Mouse (Mus musculus) stomach, embryonic 16.5 days (tissue): Measurements from ENCODE around the gene Thsd7b. TPM values are rescaled to one million over a fixed set of nuclear protein-coding genes. Genes with fewer than 3 reads are reported as not detected.

Experiments used
- ATAC-seq: fragments of 200-750 bp; cut with Nextera tagmentation; 2 replicates; pipeline ENCODE4 v1.8.0; 2017; ENCODE audit warnings: moderate number of reproducible peaks, moderate TSS enrichment; ENCODE audit not compliant: insufficient read depth, low FRiP score
- H3K27ac ChIP-seq: fragments of 300-500 bp; sonication (generic); 2 replicates; pipeline ENCODE4 v1.5.1; 2014; ENCODE audit warnings: low read length
- H3K27me3 ChIP-seq: fragments of 300-500 bp; sonication (generic); 2 replicates; pipeline ENCODE4 v1.6.1; 2014; ENCODE audit warnings: low read length, control low read depth, mixed read lengths; ENCODE audit not compliant: control insufficient read depth, insufficient read depth
- H3K36me3 ChIP-seq: fragments of 300-500 bp; sonication (generic); 2 replicates; pipeline ENCODE4 v1.6.1; 2014; ENCODE audit warnings: low read length; ENCODE audit not compliant: control insufficient read depth, insufficient read depth
- H3K4me1 ChIP-seq: fragments of 300-500 bp; sonication (generic); 2 replicates; pipeline ENCODE4 v1.6.1; 2014; ENCODE audit warnings: low read length, control low read depth, mixed read lengths; ENCODE audit not compliant: control insufficient read depth, insufficient read depth
- H3K4me2 ChIP-seq: fragments of 300-500 bp; sonication (generic); 2 replicates; pipeline ENCODE4 v1.6.1; 2014; ENCODE audit warnings: low read depth, low read length, mixed read lengths
- H3K4me3 ChIP-seq: fragments of 300-500 bp; sonication (generic); replicated peaks from 2 replicates; pipeline ENCODE4 v1.5.1; 2014; ENCODE audit warnings: mild to moderate bottlenecking, low read length
- H3K9ac ChIP-seq: fragments of 300-500 bp; sonication (generic); 2 replicates; pipeline ENCODE4 v1.6.1; 2014; ENCODE audit warnings: low read length
- H3K9me3 ChIP-seq: fragments of 300-500 bp; sonication (generic); replicated peaks from 2 replicates; pipeline ENCODE4 v1.6.1; 2016; ENCODE audit warnings: low read length, control low read depth; ENCODE audit not compliant: control insufficient read depth
- WGBS: fragments of 180-500 bp; shearing (Covaris S2); extraction: QIAGEN DNeasy Blood & Tissue Kit; methylation state at CpG from one replicate; pipeline ENCODE4 v1.1.7; 2014; 5-methylcytosine and 5-hydroxymethylcytosine counted together
- polyA plus RNA-seq: library from polyadenylated mRNA; unstranded; fragments of >200 nt; fragmentation: Nextera tagmentation; extraction: Ambion mirVana; gene quantifications from 2 replicates; pipeline ENCODE4 v1.2.1, GENCODE M21; 2015

Gene Thsd7b
- polyA plus RNA-seq, 1 experiment from 2014 or later, result 1.6 TPM

DNA sequence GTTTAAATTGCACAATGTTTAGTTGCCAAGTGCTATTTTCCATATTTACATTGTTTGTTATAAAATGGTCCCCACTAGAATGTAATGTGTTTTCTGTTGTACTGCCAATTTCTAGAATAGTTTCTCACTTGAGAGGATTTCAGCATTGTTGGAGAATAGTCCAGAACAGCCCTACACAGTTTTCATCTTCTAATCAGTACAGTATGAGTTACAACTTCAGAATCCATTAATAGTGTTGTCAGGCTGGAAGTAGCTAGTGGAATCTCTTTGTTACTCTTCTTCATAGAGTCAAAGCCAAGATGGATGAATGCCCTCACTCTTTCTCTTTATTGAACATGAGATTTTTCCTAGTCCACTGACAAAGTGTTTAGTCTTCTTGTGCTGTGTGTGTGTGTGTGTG lies 525.4 kb downstream of the Thsd7b start:
- Histone ChIP-seq H3K27me3 (no peaks in the 10 kb centered on the region), H3K9ac (no peak overlapping the region), H3K27ac (no peak overlapping the region), H3K9me3 (no peaks in the 10 kb centered on the region; the same call in 1 of the 2 replicates), H3K4me1 (no peaks in the 10 kb centered on the region), H3K4me2 (no peak overlapping the region), H3K4me3 (no peak overlapping the region), H3K36me3 (no peaks in the 10 kb centered on the region)
- ATAC-seq, result no peak

DNA sequence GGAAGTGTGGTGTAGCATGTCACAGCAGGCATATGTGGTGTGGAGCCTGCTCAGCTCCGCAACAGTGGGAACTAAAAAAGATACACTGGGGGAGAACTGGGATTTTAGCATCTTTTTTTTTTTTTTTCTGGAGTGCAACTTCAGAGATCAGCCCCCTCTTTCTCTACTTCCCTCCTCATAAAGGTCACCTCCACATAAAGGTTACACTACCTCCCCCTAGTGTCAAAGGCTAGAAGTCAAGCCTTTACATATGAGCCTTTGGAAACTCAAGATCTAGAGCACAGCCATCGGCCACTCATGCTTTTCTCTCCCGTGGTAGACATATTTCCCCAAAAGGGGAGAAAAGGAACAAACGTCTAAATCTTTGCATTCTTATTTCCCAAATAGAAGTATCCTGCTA lies 553.8 kb downstream of the Thsd7b start:
- Histone ChIP-seq H3K9ac (no peak overlapping the region), H3K36me3 (no peaks in the 10 kb centered on the region), H3K27ac (no peak overlapping the region), H3K4me1 (no peaks in the 10 kb centered on the region), H3K4me2 (no peak overlapping the region), H3K27me3 (no peaks in the 10 kb centered on the region), H3K4me3 (no peak overlapping the region), H3K9me3 (no peaks in the 10 kb centered on the region)
- no peak for ATAC-seq
- WGBS, result 76% methylated on average over 4 of the region's 4 CpGs

DNA sequence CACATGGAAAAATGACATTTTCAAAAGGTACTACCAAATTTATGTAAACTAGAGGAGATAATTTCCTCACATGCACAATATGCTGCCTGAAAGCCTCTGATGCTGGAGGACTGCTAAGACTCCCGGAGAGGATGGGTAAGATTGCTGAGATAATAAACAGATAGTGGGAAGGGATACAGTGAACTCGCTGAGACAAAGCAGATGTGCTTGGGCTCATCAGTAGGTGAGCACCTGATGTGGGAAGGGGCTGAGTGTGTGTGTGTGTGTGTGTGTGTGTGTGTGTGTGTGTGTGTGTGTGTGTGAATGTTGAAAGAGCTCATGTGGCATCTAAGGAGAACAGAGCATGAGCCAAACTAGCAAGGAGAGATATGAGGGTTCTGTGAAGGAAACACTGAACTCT lies 564.2 kb downstream of the Thsd7b start:
- Histone ChIP-seq H3K4me3 (no peak overlapping the region), H3K4me1 (peaks cover 3% of the 10 kb centered on the region; the same call in 1 of the 2 replicates), H3K9me3 (no peaks in the 10 kb centered on the region), H3K36me3 (no peaks in the 10 kb centered on the region), H3K27me3 (no peaks in the 10 kb centered on the region), H3K4me2 (no peak overlapping the region), H3K27ac (no peak overlapping the region), H3K9ac (no peak overlapping the region)
- ATAC-seq, result no peak
- WGBS, result 48% methylated on average over 2 of the region's 2 CpGs

DNA sequence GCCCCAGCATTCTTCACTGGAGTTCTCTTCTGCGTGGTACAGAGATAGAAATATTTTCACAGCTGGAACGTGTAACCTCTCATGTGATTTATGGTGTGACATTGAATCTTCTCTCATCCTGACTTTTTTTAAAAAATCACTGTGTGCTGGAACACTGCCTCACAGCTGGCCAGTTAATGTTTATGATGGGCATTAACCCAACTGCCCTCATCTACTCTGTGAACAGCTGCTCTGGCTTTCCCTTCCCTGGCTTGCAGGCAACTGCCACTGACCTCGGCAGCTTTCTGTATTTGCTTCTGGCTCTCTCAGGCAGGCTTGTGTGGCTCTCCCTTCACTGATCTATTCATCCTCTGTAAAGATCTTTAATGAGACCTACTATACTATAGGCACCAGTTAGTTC lies 564.7 kb downstream of the Thsd7b start:
- H3K4me1 ChIP-seq, result peaks cover 3% of the 10 kb centered on the region; the same call in 1 of the 2 replicates
- WGBS, result 21% methylated on average over 3 of the region's 3 CpGs
- no peak; the same call in 1 of the 2 replicates for ATAC-seq

DNA sequence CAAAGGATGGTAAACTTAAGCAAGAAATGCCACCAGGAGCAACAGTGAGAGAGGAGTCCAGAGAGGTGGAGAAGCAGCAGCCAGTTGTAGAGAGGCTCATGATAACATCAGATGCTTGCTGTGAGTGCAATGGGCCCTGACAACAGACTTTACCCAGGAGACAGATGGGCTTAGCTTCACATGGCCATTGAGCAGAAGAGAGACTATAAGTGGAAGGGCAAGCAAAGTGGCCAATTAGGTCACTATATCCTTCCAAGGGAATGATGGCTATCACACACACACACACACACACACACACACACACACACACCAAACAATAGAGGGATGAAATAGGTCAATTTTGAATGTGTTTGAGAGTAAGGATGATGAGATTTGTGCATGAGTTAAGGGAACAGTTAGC lies 565.4 kb downstream of the Thsd7b start:
- H3K27ac ChIP-seq, result no peak overlapping the region
- H3K27me3 ChIP-seq, result no peaks in the 10 kb centered on the region
- no peak overlapping the region for H3K4me2 ChIP-seq
- H3K36me3 ChIP-seq, result no peaks in the 10 kb centered on the region
- ATAC-seq, result no peak
- no peaks in the 10 kb centered on the region for H3K9me3 ChIP-seq
- H3K9ac ChIP-seq, result no peak overlapping the region
- no peak overlapping the region for H3K4me3 ChIP-seq
- H3K4me1 ChIP-seq, result peaks cover 3% of the 10 kb centered on the region; the same call in 1 of the 2 replicates

More for the DNA sequence above, 564.7 kb downstream of the Thsd7b start:
- Histone ChIP-seq H3K4me2 (no peak overlapping the region), H3K36me3 (no peaks in the 10 kb centered on the region), H3K9me3 (no peaks in the 10 kb centered on the region), H3K27me3 (no peaks in the 10 kb centered on the region), H3K4me3 (no peak overlapping the region), H3K9ac (no peak overlapping the region), H3K27ac (no peak overlapping the region)

DNA sequence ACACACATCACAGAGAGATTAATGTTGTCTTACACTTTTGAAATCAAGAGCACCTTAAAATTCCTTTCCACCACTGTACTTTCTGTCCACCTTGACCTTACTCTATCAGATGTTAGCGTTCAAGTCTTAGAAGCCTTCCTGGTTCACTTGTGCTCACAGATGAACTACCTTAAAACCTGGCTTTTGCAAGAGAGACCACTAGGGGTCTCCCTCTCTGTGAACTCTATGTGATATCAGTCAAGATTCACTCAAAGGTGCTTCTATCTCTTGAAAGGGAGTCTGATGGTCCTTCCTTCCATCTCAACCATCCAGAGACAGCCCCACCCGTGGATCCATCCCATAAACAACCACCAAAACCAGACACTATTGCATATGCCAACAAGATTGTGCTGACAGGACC lies 570.3 kb downstream of the Thsd7b start:
- no peaks in the 10 kb centered on the region for H3K27me3 ChIP-seq
- no peaks in the 10 kb centered on the region for H3K36me3 ChIP-seq
- 45% methylated on average over 2 of the region's 2 CpGs for WGBS
- peaks cover 1% of the 10 kb centered on the region; the same call in 1 of the 2 replicates for H3K4me1 ChIP-seq
- ATAC-seq, result no peak
- no peaks in the 10 kb centered on the region for H3K9me3 ChIP-seq
- H3K27ac ChIP-seq, result no peak overlapping the region
- no peak overlapping the region for H3K4me2 ChIP-seq
- no peak overlapping the region for H3K9ac ChIP-seq
- no peak overlapping the region for H3K4me3 ChIP-seq

DNA sequence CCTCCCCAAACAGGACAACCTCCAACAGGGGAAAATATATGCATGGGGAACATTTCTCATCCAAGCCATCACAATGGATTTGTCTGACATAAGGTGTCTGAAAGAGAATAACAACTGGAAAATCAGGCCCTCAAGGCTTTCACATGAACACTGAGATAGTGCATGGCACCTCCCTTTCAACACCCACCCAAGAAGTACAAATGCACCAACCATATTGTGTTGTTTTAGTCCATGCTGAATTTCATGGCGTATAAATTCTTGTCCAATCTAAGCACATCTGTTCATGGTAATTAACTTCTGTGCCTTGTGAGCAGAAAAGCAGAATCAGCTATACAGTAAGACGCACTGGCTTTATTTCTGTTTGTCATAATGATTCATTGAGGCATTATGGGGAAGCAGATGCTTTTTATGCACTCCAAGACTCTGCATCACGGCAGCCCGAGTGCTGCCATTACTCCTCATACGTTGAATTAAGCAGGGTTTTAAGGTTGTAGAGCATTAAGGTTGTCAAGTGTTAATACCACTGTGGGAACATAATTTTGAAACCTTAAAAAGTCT lies 577.0 kb downstream of the Thsd7b start:
- no peaks in the 10 kb centered on the region for H3K36me3 ChIP-seq
- H3K9me3 ChIP-seq, result no peaks in the 10 kb centered on the region
- no peak overlapping the region for H3K27ac ChIP-seq
- no peaks in the 10 kb centered on the region for H3K4me1 ChIP-seq
- H3K9ac ChIP-seq, result no peak overlapping the region
- no peaks in the 10 kb centered on the region for H3K27me3 ChIP-seq
- no peak for ATAC-seq
- H3K4me3 ChIP-seq, result no peak overlapping the region
- H3K4me2 ChIP-seq, result no peak overlapping the region
- WGBS, result 55% methylated on average over 5 of the region's 5 CpGs

DNA sequence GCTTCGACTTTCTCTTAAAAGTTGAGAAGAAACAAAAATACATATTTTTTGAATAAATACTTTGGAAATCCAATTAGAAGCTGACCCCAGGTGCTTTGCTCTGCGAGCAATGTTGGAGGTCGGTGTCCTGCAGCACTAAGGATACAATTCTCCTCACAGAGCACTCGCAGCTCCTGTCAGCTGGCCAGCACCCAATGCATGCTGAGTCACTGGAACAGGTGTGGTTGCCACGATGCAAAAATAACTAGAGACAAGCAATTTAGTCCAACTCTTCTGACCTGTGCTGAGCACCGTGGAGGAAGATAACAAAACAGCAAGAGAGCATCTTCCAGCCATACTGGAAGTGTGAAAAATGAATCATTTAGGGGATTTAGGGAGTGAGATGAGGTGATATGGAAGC lies 594.6 kb downstream of the Thsd7b start:
- WGBS, result 65% methylated on average over 6 of the region's 6 CpGs
- Histone ChIP-seq H3K4me2 (no peak overlapping the region), H3K4me1 (no peaks in the 10 kb centered on the region), H3K27me3 (no peaks in the 10 kb centered on the region), H3K36me3 (no peaks in the 10 kb centered on the region), H3K27ac (no peak overlapping the region), H3K4me3 (no peak overlapping the region), H3K9ac (no peak overlapping the region), H3K9me3 (no peaks in the 10 kb centered on the region)
- ATAC-seq, result no peak

DNA sequence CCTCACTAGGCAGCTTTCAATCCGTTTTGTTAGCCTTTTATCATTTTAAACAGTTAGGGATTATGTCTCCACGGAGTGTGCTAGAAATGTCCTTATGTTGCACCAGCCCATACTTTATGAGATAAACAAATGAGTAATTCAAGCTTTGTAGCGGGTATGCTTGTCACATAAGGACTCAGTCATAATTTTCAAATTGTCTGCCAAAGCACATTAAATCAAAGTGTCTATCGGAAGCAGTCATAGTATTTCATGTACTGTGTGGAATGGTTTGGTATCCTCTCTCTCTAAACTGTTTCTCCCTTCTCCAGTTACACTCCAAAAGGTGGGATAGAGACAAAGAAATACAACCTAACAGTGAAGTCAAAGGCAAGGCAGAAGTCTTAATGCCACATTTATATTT lies 601.3 kb downstream of the Thsd7b start:
- Histone ChIP-seq H3K27ac (no peak overlapping the region), H3K27me3 (no peaks in the 10 kb centered on the region), H3K4me2 (no peak overlapping the region), H3K36me3 (no peaks in the 10 kb centered on the region), H3K4me1 (no peaks in the 10 kb centered on the region), H3K9me3 (no peaks in the 10 kb centered on the region), H3K4me3 (no peak overlapping the region), H3K9ac (no peak overlapping the region)
- 42% methylated on average over 4 of the region's 4 CpGs for WGBS
- no peak for ATAC-seq

DNA sequence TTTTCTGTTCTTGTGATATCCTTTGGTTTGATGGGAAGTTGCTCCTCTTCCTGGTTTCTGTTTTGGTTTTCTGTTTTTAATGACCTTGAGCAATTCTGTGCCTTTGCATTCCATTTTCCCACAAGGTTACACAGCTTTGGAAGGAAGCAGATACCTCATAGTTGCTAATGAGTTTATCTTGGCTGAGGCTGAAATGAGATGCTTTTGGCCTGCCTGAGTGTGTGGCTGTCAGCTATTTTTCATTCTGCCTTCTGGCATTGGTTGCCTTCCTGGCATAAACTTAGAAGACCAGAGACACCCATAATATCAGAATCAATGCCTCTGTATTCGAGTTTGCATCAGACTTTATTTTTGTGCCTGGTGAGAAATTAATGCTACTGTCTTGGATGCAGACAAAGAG lies 614.8 kb downstream of the Thsd7b start:
- no peaks in the 10 kb centered on the region for H3K4me1 ChIP-seq
- H3K27ac ChIP-seq, result no peak overlapping the region
- no peaks in the 10 kb centered on the region for H3K36me3 ChIP-seq
- H3K9ac ChIP-seq, result no peak overlapping the region
- no peak for ATAC-seq
- no peak overlapping the region for H3K4me2 ChIP-seq
- 57% methylated on average over 1 of the region's 1 CpGs for WGBS
- no peaks in the 10 kb centered on the region for H3K27me3 ChIP-seq
- H3K9me3 ChIP-seq, result no peaks in the 10 kb centered on the region; the same call in 1 of the 2 replicates
- H3K4me3 ChIP-seq, result no peak overlapping the region
